Mouse (Mus musculus): ENCODE measurements around the gene Lsm6. TPM values are rescaled to one million over a fixed set of nuclear protein-coding genes. Genes with fewer than 3 reads are reported as not detected.

The Lsm6 gene
- polyA plus RNA-seq, 2 experiments = 126 to 276 TPM

DNA sequence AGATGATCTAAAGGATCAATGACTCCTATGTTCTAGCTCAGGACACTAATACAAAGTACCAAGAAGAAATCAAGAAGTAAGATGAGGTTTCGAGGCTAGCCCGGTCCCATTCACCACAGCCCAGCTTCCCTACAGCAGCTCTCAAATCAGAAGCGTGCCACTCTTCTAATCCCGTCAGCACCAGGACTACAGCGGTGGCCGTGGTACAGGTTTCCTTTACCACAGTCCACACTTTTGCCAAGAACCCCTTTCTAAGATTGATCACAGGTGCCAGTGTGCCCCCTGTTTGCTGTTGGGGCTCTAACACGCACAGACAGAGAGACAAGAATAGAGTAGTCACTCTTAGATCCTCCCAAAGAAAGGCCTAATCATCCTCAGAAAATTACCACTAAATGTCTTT is 36.5 kb upstream of the Lsm6 start:
- Histone ChIP-seq H3K9ac (ENCODE audit: low read depth, low read length, severe bottlenecking) (no peak overlapping the region), H3K4me2 (replicated peaks; ENCODE audit: low read depth, low read length, severe bottlenecking) (no peak overlapping the region), H3K4me3 (replicated peaks; ENCODE audit: low read length) (no peak overlapping the region), H3K9me3 (ENCODE audit: control insufficient read depth, low read length) (no peaks in the 10 kb centered on the region), H3K27ac (replicated peaks; ENCODE audit: low read depth, low read length) (no peak overlapping the region), H3K36me3 (ENCODE audit: control insufficient read depth, insufficient read depth, low read length) (no peaks in the 10 kb centered on the region), H3K4me1 (ENCODE audit: control insufficient read depth, insufficient read depth, low read length) (no peaks in the 10 kb centered on the region), H3K27me3 (ENCODE audit: control insufficient read depth, insufficient read depth, low read length) (no peaks in the 10 kb centered on the region)
- no peak for TF ChIP-seq POLR2A (IDR thresholded peaks at IDR 0.05; ENCODE audit: borderline replicate concordance, extremely low read depth, insufficient read depth, insufficient read length)
- DNase-seq (ENCODE audit: low spot score) (no peak), ATAC-seq (ENCODE audit: low FRiP score, low read depth) (no peak)
- WGBS = 94% methylated on average over 7 of the region's 7 CpGs

DNA sequence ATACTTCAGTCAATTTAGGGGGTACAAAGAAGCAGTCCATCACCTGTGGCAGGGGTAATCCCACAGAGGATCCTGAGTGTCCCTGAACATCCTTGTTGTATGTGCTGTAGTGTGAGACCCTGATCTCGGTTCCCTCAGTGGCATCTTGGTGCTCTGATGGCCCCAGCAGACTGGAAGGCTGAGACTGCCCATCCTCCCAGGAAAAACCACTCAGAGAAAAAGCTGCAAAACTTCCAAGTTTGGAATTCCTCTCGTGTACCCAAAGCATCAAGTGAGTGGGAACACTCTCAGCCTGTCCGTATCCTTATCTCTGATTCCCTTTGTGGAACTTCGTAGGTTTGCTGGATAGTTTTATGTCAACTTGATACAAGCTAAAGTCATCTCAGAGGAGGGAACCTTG is 31.3 kb upstream of the Lsm6 start:
- 82% methylated on average over 4 of the region's 4 CpGs for WGBS
- no peaks in the 10 kb centered on the region for H3K9me3 ChIP-seq (ENCODE audit: control insufficient read depth, low read length)

DNA sequence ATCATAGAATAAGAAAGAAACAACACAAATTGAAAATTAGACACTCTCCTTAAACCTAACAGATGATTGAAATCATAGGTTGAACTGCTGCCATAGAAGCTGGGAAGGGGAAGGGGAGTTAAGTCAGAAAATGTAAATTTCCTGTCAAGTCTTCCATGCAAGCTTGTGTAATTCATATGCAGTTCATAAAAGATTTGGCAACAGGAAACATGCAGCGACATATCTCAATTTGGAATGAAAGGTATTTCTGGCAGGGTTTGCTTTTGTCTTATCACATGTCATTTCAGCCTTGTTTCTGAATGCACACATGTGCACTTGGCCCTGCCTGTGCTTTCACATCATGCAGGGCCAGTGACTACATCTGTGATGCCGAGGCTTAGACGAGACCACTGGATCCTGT is 26.3 kb upstream of the Lsm6 start:
- Histone ChIP-seq H3K4me2 (replicated peaks; ENCODE audit: low read depth, low read length, severe bottlenecking) (no peak overlapping the region), H3K4me1 (ENCODE audit: control insufficient read depth, insufficient read depth, low read length) (no peaks in the 10 kb centered on the region), H3K9me3 (ENCODE audit: control insufficient read depth, low read length) (no peaks in the 10 kb centered on the region), H3K27me3 (ENCODE audit: control insufficient read depth, insufficient read depth, low read length) (no peaks in the 10 kb centered on the region), H3K27ac (replicated peaks; ENCODE audit: low read depth, low read length) (no peak overlapping the region), H3K4me3 (replicated peaks; ENCODE audit: low read length) (no peak overlapping the region), H3K36me3 (ENCODE audit: control insufficient read depth, insufficient read depth, low read length) (no peaks in the 10 kb centered on the region), H3K9ac (ENCODE audit: low read depth, low read length, severe bottlenecking) (no peak overlapping the region)
- DNase-seq (ENCODE audit: low spot score) (peak; percentile 27), ATAC-seq (ENCODE audit: low FRiP score, low read depth) (no peak)
- 72% methylated on average over 3 of the region's 3 CpGs for WGBS
- TF ChIP-seq POLR2A (IDR thresholded peaks at IDR 0.05; ENCODE audit: borderline replicate concordance, extremely low read depth, insufficient read depth, insufficient read length) = no peak

More for the DNA sequence above, 31.3 kb upstream of the Lsm6 start:
- Histone ChIP-seq H3K27ac (replicated peaks; ENCODE audit: low read depth, low read length) (no peak overlapping the region), H3K36me3 (ENCODE audit: control insufficient read depth, insufficient read depth, low read length) (no peaks in the 10 kb centered on the region), H3K27me3 (ENCODE audit: control insufficient read depth, insufficient read depth, low read length) (no peaks in the 10 kb centered on the region), H3K9ac (ENCODE audit: low read depth, low read length, severe bottlenecking) (no peak overlapping the region), H3K4me1 (ENCODE audit: control insufficient read depth, insufficient read depth, low read length) (no peaks in the 10 kb centered on the region), H3K4me2 (replicated peaks; ENCODE audit: low read depth, low read length, severe bottlenecking) (no peak overlapping the region), H3K4me3 (replicated peaks; ENCODE audit: low read length) (no peak overlapping the region)
- DNase-seq (ENCODE audit: low spot score) (no peak), ATAC-seq (ENCODE audit: low FRiP score, low read depth) (no peak)
- no peak for TF ChIP-seq POLR2A (IDR thresholded peaks at IDR 0.05; ENCODE audit: borderline replicate concordance, extremely low read depth, insufficient read depth, insufficient read length)

DNA sequence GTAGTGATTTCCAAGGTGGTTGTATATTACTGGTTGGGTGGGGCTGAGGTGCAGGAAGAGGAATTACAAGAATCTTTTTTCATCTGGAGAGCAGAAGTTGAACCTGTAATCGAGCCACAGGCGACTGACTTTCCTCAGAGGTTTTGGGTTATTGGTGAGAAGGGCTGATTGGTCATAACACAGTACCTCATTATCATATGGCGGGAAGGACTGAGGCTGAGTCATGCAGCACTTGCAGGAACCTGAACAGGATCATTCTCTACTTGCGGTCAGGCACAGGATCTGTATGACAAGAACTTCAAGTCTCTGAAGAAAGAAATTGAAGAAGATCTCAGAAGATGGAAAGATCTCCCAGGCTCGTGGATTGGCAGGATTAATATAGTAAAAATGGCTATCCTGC is 23.6 kb upstream of the Lsm6 start:
- Histone ChIP-seq H3K36me3 (ENCODE audit: control insufficient read depth, insufficient read depth, low read length) (no peaks in the 10 kb centered on the region), H3K27ac (replicated peaks; ENCODE audit: low read depth, low read length) (no peak overlapping the region), H3K9ac (ENCODE audit: low read depth, low read length, severe bottlenecking) (no peak overlapping the region), H3K9me3 (ENCODE audit: control insufficient read depth, low read length) (no peaks in the 10 kb centered on the region), H3K4me2 (replicated peaks; ENCODE audit: low read depth, low read length, severe bottlenecking) (no peak overlapping the region), H3K4me3 (replicated peaks; ENCODE audit: low read length) (no peak overlapping the region), H3K4me1 (ENCODE audit: control insufficient read depth, insufficient read depth, low read length) (no peaks in the 10 kb centered on the region), H3K27me3 (ENCODE audit: control insufficient read depth, insufficient read depth, low read length) (no peaks in the 10 kb centered on the region)
- TF ChIP-seq POLR2A (IDR thresholded peaks at IDR 0.05; ENCODE audit: borderline replicate concordance, extremely low read depth, insufficient read depth, insufficient read length) = no peak
- DNase-seq (ENCODE audit: low spot score) = no peak
- WGBS = 87% methylated on average over 5 of the region's 5 CpGs
- no peak for ATAC-seq (ENCODE audit: low FRiP score, low read depth)

DNA sequence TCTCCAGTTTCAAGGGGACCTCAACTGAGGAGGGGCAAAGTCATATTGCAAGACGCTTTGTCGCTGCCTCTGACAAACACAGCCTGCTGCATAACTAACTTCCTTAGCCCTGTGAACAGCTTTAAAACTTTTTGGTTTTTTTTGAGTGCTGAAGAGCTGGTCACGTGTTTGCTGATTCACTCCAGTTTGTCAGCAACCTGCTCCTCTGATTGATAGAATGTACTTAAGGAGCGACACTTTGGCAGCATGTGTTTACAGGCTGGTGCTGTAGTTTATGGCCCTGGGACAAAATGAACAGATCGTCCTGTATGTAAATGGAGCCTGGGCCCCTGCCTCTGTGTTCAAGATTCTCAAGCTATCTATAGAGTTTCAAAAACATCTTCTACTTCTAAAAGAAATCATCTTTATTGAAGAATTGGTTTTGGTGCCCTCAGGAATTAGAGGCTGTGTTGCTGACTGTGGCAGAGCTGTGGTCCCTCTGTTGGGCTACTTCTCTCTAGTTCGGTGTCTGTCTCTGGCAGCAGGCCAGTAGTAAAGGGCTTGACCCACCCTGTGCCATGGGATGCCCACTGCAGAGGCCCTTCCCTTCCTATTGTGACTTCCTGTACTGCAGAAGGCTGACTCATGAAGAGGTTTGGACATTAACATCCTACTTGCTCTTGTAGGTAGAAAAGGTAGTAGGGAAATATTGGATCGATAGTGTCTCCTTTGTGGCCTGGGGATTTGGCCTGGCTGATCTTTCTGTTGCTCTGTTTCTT is 17.9 kb upstream of the Lsm6 start:
- H3K9me3 ChIP-seq (ENCODE audit: control insufficient read depth, low read length) = no peaks in the 10 kb centered on the region
- H3K9ac ChIP-seq (ENCODE audit: low read depth, low read length, severe bottlenecking) = no peak overlapping the region
- DNase-seq (ENCODE audit: low spot score) = no peak
- ATAC-seq (ENCODE audit: low FRiP score, low read depth) = no peak
- WGBS = 57% methylated on average over 7 of the region's 7 CpGs
- H3K4me3 ChIP-seq (replicated peaks; ENCODE audit: low read length) = no peak overlapping the region
- no peak for TF ChIP-seq POLR2A (IDR thresholded peaks at IDR 0.05; ENCODE audit: borderline replicate concordance, extremely low read depth, insufficient read depth, insufficient read length)
- H3K27me3 ChIP-seq (ENCODE audit: control insufficient read depth, insufficient read depth, low read length) = no peaks in the 10 kb centered on the region
- H3K27ac ChIP-seq (replicated peaks; ENCODE audit: low read depth, low read length) = no peak overlapping the region
- no peaks in the 10 kb centered on the region for H3K36me3 ChIP-seq (ENCODE audit: control insufficient read depth, insufficient read depth, low read length)
- no peak overlapping the region for H3K4me2 ChIP-seq (replicated peaks; ENCODE audit: low read depth, low read length, severe bottlenecking)
- no peaks in the 10 kb centered on the region for H3K4me1 ChIP-seq (ENCODE audit: control insufficient read depth, insufficient read depth, low read length)
